Mouse (Mus musculus) ES-E14 (cell line): ENCODE results near the gene Stard3. TPM values are rescaled to one million over a fixed set of nuclear protein-coding genes. Genes with fewer than 3 reads are reported as not detected.
"Not testable (repeated sequence)": the region's sequence is repeated elsewhere in the genome, so short reads cannot be mapped to it uniquely, and the experiment has no call there.

ENCODE experiments used
- DNase-seq: peaks from one replicate; pipeline ENCODE4 v3.0.0-alpha.2; 2013; ENCODE audit warnings: low read depth, low spot score
- H3K27ac ChIP-seq: 2 replicates; pipeline ENCODE4 v1.5.1; 2012; ENCODE audit warnings: low read depth, mild to moderate bottlenecking, low read length, moderate library complexity, mixed read lengths; ENCODE audit not compliant: poor library complexity, insufficient read depth, severe bottlenecking
- H3K36me3 ChIP-seq: 2 replicates; pipeline ENCODE4 v1.6.1; 2012; ENCODE audit warnings: mild to moderate bottlenecking, low read length, moderate library complexity, mixed read lengths; ENCODE audit not compliant: control insufficient read depth, poor library complexity, insufficient read depth, severe bottlenecking
- H3K4me1 ChIP-seq, 2 experiments: fragments of 150-350 bp in 1 of 2; sonication (generic) in 1 of 2; 2 replicates each; pipeline ENCODE4 v1.6.1; 2012; ENCODE audit warnings: low read length in 2 of 2, mild to moderate bottlenecking in 1 of 2, mixed read lengths in 1 of 2; ENCODE audit not compliant: control insufficient read depth in 2 of 2, insufficient read depth in 2 of 2, poor library complexity in 1 of 2
- H3K4me3 ChIP-seq, 2 experiments: fragments of 150-350 bp in 1 of 2; sonication (generic) in 1 of 2; 2 replicates each; pipeline ENCODE4 v1.5.1; 2012; ENCODE audit warnings: low read length in 2 of 2, low read depth in 1 of 2, mild to moderate bottlenecking in 1 of 2, mixed read lengths in 1 of 2; ENCODE audit not compliant: insufficient read depth in 1 of 2, poor library complexity in 1 of 2, severe bottlenecking in 1 of 2
- H3K9ac ChIP-seq: 2 replicates; pipeline ENCODE4 v1.6.1; 2012; ENCODE audit warnings: low read depth, mild to moderate bottlenecking, low read length, mixed read lengths; ENCODE audit not compliant: poor library complexity, insufficient read depth, severe bottlenecking
- H3K9me3 ChIP-seq: fragments of 150-350 bp; sonication (generic); 2 replicates; pipeline ENCODE4 v1.6.1; 2012; ENCODE audit warnings: low read depth, mild to moderate bottlenecking, low read length; ENCODE audit not compliant: control insufficient read depth, insufficient read depth
- CHD2 ChIP-seq: IDR thresholded peaks from 2 replicates; pipeline ENCODE4 v1.6.1; 2014; ENCODE audit warnings: mild to moderate bottlenecking, low read depth, low read length, inconsistent platforms
- HCFC1 ChIP-seq: IDR thresholded peaks from 2 replicates; pipeline ENCODE4 v1.6.1; 2012; ENCODE audit warnings: low read length, inconsistent platforms, borderline replicate concordance; ENCODE audit not compliant: insufficient read depth
- MAFK ChIP-seq: IDR thresholded peaks from 2 replicates; pipeline ENCODE4 v1.6.1; 2014; ENCODE audit warnings: mild to moderate bottlenecking, low read depth, low read length, inconsistent platforms; ENCODE audit not compliant: insufficient read depth
- ZC3H11A ChIP-seq: IDR thresholded peaks from 2 replicates; pipeline ENCODE4 v1.6.1; 2012; ENCODE audit warnings: low read depth, mild to moderate bottlenecking, inconsistent platforms, low read length, borderline replicate concordance
- ZNF384 ChIP-seq: IDR thresholded peaks from 2 replicates; pipeline ENCODE4 v1.6.1; 2012; ENCODE audit warnings: low read depth, low read length, inconsistent platforms
- in situ Hi-C, 2 experiments: fragments of 600-800 bp; cut with MboI; formaldehyde crosslinking; loops; one replicate each; pipeline ENCODE4 v1.15.1; 2025; ENCODE audit warnings: low sequenced_read_pairs in 2 of 2, inconsistent platforms in 1 of 2; ENCODE audit not compliant: unreplicated experiment in 2 of 2
- total RNA-seq: library from RNA; depleted of rRNA; stranded (reverse); fragments of 300-350 nt; gene quantifications from 2 replicates; pipeline ENCODE4 v1.2.3, GENCODE M21; 2012

The Stard3 gene
- total RNA-seq, 1 experiment, result 40.2 TPM

- DNase-seq, result no peak
- peaks cover 0 to 6% of the 10 kb centered on the region in 2 experiments; a peak in 1 of 4 replicates for H3K4me1 ChIP-seq
Measured at GRCm38 (mm10) chr11:98376756-98377155, 18.6 kb downstream of the Stard3 start.

GRCm38 (mm10) chr11:98377787-98378186 is 19.6 kb downstream of the Stard3 start:
- H3K9ac ChIP-seq, result no peak overlapping the region
- in situ Hi-C loops, result no loop called here
- H3K4me3 ChIP-seq, result no peak overlapping the region
- TF ChIP-seq MAFK (no peak), CHD2 (no peak)
- H3K27ac ChIP-seq, result no peak overlapping the region
- no peak for DNase-seq
- peaks cover 27% of the 10 kb centered on the region; the same call in 1 of the 2 replicates for H3K36me3 ChIP-seq
- H3K4me1 ChIP-seq, result no peaks in the 10 kb centered on the region
- no peaks in the 10 kb centered on the region for H3K9me3 ChIP-seq

More at GRCm38 (mm10) chr11:98376756-98377155, 18.6 kb downstream of the Stard3 start:
- in situ Hi-C loops, result no loop called here
- Histone ChIP-seq H3K36me3 (peaks cover 29% of the 10 kb centered on the region; the same call in 1 of the 2 replicates), H3K9ac (no peak overlapping the region), H3K4me3 (no peak overlapping the region), H3K9me3 (no peaks in the 10 kb centered on the region), H3K27ac (no peak overlapping the region)
- no peak for TF ChIP-seq MAFK
- no peak for TF ChIP-seq ZNF384
- TF ChIP-seq CHD2, result no peak
- TF ChIP-seq ZC3H11A, result no peak
- no peak for TF ChIP-seq HCFC1

GRCm38 (mm10) chr11:98379379-98379778 is 21.2 kb downstream of the Stard3 start:
- no peak overlapping the region for H3K9ac ChIP-seq
- in situ Hi-C loops, result no loop called here
- peaks cover 0 to 4% of the 10 kb centered on the region in 2 experiments; a peak in 1 of 4 replicates for H3K4me1 ChIP-seq
- peaks cover 25% of the 10 kb centered on the region; the same call in 1 of the 2 replicates for H3K36me3 ChIP-seq
- no peak for DNase-seq
- no peak overlapping the region for H3K4me3 ChIP-seq
- no peak overlapping the region for H3K27ac ChIP-seq
- H3K9me3 ChIP-seq, result no peaks in the 10 kb centered on the region
- no peak for TF ChIP-seq MAFK
- no peak for TF ChIP-seq CHD2
- TF ChIP-seq ZNF384, result no peak
- no peak for TF ChIP-seq HCFC1
- no peak for TF ChIP-seq ZC3H11A

GRCm38 (mm10) chr11:98380106-98380505 is 21.9 kb downstream of the Stard3 start:
- Histone ChIP-seq H3K27ac (no peak overlapping the region), H3K4me1 (peaks cover 0 to 4% of the 10 kb centered on the region in 2 experiments; a peak in 1 of 4 replicates), H3K9ac (no peak overlapping the region), H3K4me3 (no peak overlapping the region), H3K9me3 (no peaks in the 10 kb centered on the region), H3K36me3 (peaks cover 25% of the 10 kb centered on the region; the same call in 1 of the 2 replicates)
- in situ Hi-C loops, result no loop called here
- no peak for DNase-seq
- TF ChIP-seq HCFC1 (no peak), ZNF384 (no peak), CHD2 (no peak), MAFK (no peak), ZC3H11A (no peak)

GRCm38 (mm10) chr11:98381651-98382050 is 23.5 kb downstream of the Stard3 start:
- TF ChIP-seq ZC3H11A (no peak), MAFK (no peak), ZNF384 (no peak), CHD2 (no peak), HCFC1 (no peak)
- in situ Hi-C loops, result no loop called here
- peaks cover 22% of the 10 kb centered on the region; the same call in 1 of the 2 replicates for H3K36me3 ChIP-seq

GRCm38 (mm10) chr11:98382405-98382804 is 24.2 kb downstream of the Stard3 start:
- in situ Hi-C loops, result not testable (repeated sequence)
- peaks cover 20% of the 10 kb centered on the region; the same call in 1 of the 2 replicates for H3K36me3 ChIP-seq

More at GRCm38 (mm10) chr11:98381651-98382050, 23.5 kb downstream of the Stard3 start:
- Histone ChIP-seq H3K4me3 (no peak overlapping the region), H3K9ac (no peak overlapping the region), H3K4me1 (peaks cover 0 to 4% of the 10 kb centered on the region in 2 experiments; a peak in 1 of 4 replicates), H3K27ac (no peak overlapping the region), H3K9me3 (no peaks in the 10 kb centered on the region)
- no peak for DNase-seq

More at GRCm38 (mm10) chr11:98382405-98382804, 24.2 kb downstream of the Stard3 start:
- not testable (repeated sequence) for H3K9ac ChIP-seq, H3K9me3 ChIP-seq, H3K4me1 ChIP-seq, H3K4me3 ChIP-seq, H3K27ac ChIP-seq, DNase-seq
